Mouse (Mus musculus): Measurements from ENCODE around the gene Endov.

DNA sequence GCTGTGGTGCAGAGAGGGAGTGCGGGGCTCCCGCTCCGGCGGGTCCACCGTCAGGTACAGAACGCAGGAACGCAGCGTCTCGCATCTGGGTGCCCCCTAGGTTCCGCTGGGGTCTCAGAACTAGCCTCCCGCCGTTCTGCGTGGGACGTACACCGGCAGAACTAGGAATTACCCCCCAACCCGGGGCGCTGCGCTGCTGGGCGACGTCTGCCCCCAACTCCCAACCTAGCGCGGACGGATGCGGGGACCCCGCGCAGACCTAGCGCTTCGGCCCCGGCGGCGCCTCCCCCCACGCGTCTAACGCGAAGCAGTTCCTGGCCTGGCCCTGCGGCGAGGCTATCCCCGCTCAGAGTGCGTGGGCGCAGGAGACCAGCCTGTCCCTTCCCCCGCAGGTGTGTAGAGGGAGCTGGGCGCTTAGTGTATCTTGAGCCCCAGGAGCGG is 58.2 kb downstream of the Endov start:
- TF ChIP-seq CTCF (IDR thresholded peaks at IDR 0.05; ENCODE audit: low read depth): no peak
- TF ChIP-seq EP300 (IDR thresholded peaks at IDR 0.05; ENCODE audit: low read depth): no peak

Data from liver, embryonic 14.5 days (tissue).